In genomic region chr6:114343740-114344139, GRCm38 (mm10) we compare ENCODE assay signal across 9 mouse cellular contexts. TPM values are rescaled to one million over a fixed set of nuclear protein-coding genes. Genes with fewer than 3 reads are reported as not detected.
DNase-seq lines count a peak whose midpoint lies in the region; ATAC-seq and TF ChIP-seq lines count a peak whose summit lies in the region.
"Had no signal": no experiment of that assay in that cellular context is flagged by ENCODE, and none has a peak within 500 bp of the region (broad histone marks: within the 10 kb centered on the region; RNA-seq: fewer than 3 reads in every experiment).

No protein-coding gene starts in this region.

- peak; percentile 47 for TF ChIP-seq CTCF in liver, adult 2 months (IDR thresholded peaks at IDR 0.05; ENCODE audit: low read depth, low read length)

- H3K4me3 ChIP-seq in liver, adult 2 months (ENCODE audit: insufficient read depth, low read depth, low read length), result no peak overlapping the region
- H3K4me3 ChIP-seq in liver, embryonic 11.5 days (ENCODE audit: low read depth, low read length), result no peak overlapping the region
- H3K4me3 ChIP-seq in midbrain, embryonic 13.5 days (replicated peaks), result no peak overlapping the region
- H3K4me3 ChIP-seq: erythroblast, embryonic 14.5 days had no signal

- no peak overlapping the region for H3K27ac ChIP-seq in liver, adult 2 months (replicated peaks; ENCODE audit: insufficient read depth, low read depth, low read length)
- H3K27ac ChIP-seq in liver, embryonic 11.5 days (ENCODE audit: low read depth, low read length), result no peak overlapping the region
- no peak overlapping the region for H3K27ac ChIP-seq in midbrain, embryonic 13.5 days
- H3K27ac ChIP-seq: macrophage had no signal

- 15% methylated on average over 3 of the region's 3 CpGs for WGBS in liver, adult 2 months
- 22% methylated on average over 3 of the region's 3 CpGs for WGBS in liver, embryonic 11.5 days
- 15% methylated on average over 3 of the region's 3 CpGs for WGBS in midbrain, embryonic 13.5 days

- no peaks in the 10 kb centered on the region for H3K4me1 ChIP-seq in liver, adult 2 months (ENCODE audit: control insufficient read depth, insufficient read depth, low read length)
- H3K4me1 ChIP-seq in liver, embryonic 11.5 days (replicated peaks; ENCODE audit: control insufficient read depth, insufficient read depth, low read length), result no peaks in the 10 kb centered on the region
- peaks cover 15% of the 10 kb centered on the region for H3K4me1 ChIP-seq in midbrain, embryonic 13.5 days (replicated peaks)

- no peaks in the 10 kb centered on the region for H3K9me3 ChIP-seq in liver, embryonic 11.5 days (ENCODE audit: control insufficient read depth, low read length)
- no peaks in the 10 kb centered on the region for H3K9me3 ChIP-seq in midbrain, embryonic 13.5 days

- ATAC-seq in liver, embryonic 11.5 days (replicated peaks; ENCODE audit: low FRiP score), result no peak
- peak; percentile 48; the same call in 1 of the 2 replicates for ATAC-seq in midbrain, embryonic 13.5 days

- H3K36me3 ChIP-seq in liver, adult 2 months (ENCODE audit: control insufficient read depth, insufficient read depth, low read length), result no peaks in the 10 kb centered on the region
- no peaks in the 10 kb centered on the region for H3K36me3 ChIP-seq in liver, embryonic 11.5 days (ENCODE audit: control insufficient read depth, insufficient read depth, low read length)
- no peaks in the 10 kb centered on the region for H3K36me3 ChIP-seq in midbrain, embryonic 13.5 days

- no peak overlapping the region for H3K4me2 ChIP-seq in liver, embryonic 11.5 days
- H3K4me2 ChIP-seq in midbrain, embryonic 13.5 days (replicated peaks), result no peak overlapping the region

- H3K9ac ChIP-seq in liver, adult 2 months (ENCODE audit: low read depth, low read length), result no peak overlapping the region
- no peak overlapping the region for H3K9ac ChIP-seq in liver, embryonic 11.5 days (ENCODE audit: low read depth, low read length)
- H3K9ac ChIP-seq in midbrain, embryonic 13.5 days (replicated peaks), result no peak overlapping the region

- H3K27me3 ChIP-seq in liver, adult 2 months (ENCODE audit: control insufficient read depth, insufficient read depth, low read length), result no peaks in the 10 kb centered on the region; the same call in 1 of the 2 replicates
- 0 out of 2 replicates have a peak, but pooled peaks cover 2% of the 10 kb centered on the region for H3K27me3 ChIP-seq in liver, embryonic 11.5 days (replicated peaks; ENCODE audit: control insufficient read depth, insufficient read depth, low read length)
- H3K27me3 ChIP-seq in midbrain, embryonic 13.5 days, result peaks cover 25% of the 10 kb centered on the region

- TF ChIP-seq POLR2A in liver, adult 2 months (IDR thresholded peaks at IDR 0.05; ENCODE audit: extremely low read depth, insufficient read depth, low read length), result no peak

- no peaks in the 10 kb centered on the region for H3K79me2 ChIP-seq in liver, adult 2 months (ENCODE audit: control insufficient read depth, insufficient read depth, low read length)

- no peak for DNase-seq in liver, adult 2 months (ENCODE audit: extremely low read depth, low read depth, low spot score)
- no peak for DNase-seq in liver, embryonic 11.5 days (ENCODE audit: low spot score)
- DNase-seq in adrenal gland, postnatal 25 days, result peak; percentile 14
- DNase-seq in embryo, embryonic 9.5 days (ENCODE audit: extremely low spot score), result peak; percentile 49
- peak; percentile 74 for DNase-seq in layer of hippocampus, adult 11-12 months (ENCODE audit: low spot score)
- peak; percentile 21 for DNase-seq in thymus, postnatal 25 days

RNA-seq across cellular contexts. Expression of gene Hrh1, which starts 54.0 kb away (rescaled TPM):
- total RNA-seq in liver, adult 2 months (2014; rRNA removed), result 0.13 TPM in 1 of 2 replicates, not detected in the other
- 0.06 and 0.07 TPM in 2 replicates for polyA plus RNA-seq in liver, adult 2 months (2012; rRNA removed)
- 0.04 TPM in 1 of 2 replicates, not detected in the other for polyA plus RNA-seq in liver, embryonic 11.5 days (2014; fragmentation: Nextera tagmentation; extraction: Ambion mirVana)
- total RNA-seq in adrenal gland, postnatal 25 days (2021), result 1.6 and 2.2 TPM in 2 replicates
- 0.35 and 0.52 TPM in 2 replicates for polyA plus RNA-seq in midbrain, embryonic 13.5 days (2015; fragmentation: Nextera tagmentation; extraction: Ambion mirVana)

Comparison
In these comparisons a context has a peak if more than half of its experiments do, and no peak if none do; other contexts are left out.
1. DNase-seq: peak in adrenal gland, postnatal 25 days (single experiment), embryo, embryonic 9.5 days (single experiment), layer of hippocampus, adult 11-12 months (single experiment) and thymus, postnatal 25 days (single experiment); none in liver, adult 2 months (single experiment) and liver, embryonic 11.5 days (single experiment).